Mouse (Mus musculus): ENCODE results near the gene Taf6.

The Taf6 gene

DNA sequence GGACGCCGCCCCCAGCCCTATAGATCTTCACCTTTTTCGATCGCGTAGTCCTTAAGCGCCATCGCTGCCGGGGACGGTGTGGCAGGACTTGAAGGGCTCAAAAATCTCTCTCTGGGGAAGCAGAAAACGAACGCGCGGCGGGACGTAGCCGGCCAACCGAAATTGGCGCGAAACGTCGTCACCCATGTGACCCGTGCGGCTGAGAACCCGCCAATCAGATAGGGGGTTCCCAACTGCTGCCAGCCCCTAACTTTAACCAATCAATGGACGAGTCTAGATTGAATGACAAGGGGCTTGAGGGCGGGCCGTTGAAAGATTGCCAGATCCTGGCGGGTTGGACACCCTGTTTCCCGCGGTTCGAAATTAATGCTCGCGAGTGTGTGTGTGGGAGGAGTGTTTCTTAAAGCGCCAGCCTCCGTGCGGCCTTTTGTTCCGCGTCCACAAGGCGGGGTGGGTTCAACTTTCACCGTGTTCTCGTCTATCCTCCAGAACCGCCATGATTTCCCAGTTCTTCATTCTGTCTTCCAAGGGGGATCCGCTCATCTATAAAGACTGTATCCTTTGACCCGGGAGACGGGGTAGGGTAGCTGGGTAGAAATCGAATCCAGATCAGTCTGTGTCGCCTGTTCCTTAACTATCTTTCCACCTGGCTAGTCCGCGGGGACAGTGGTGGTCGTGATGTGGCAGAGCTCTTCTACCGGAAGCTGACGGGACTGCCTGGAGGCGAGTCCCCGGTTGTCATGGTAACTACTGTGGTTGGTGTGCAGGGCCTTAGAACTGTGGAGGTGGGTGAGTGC is 15.4 kb downstream of the Taf6 start, which contains the start of the genes Ap4m1 and Mcm7:
Gene Ap4m1 (plus strand): TSS at position 308 of the 797 bp plus-strand sequence.
Gene Mcm7 (minus strand): TSS at position 728 of the 797 bp plus-strand sequence.
- DNase-seq (ENCODE audit: low spot score), result peak; percentile 98

DNA sequence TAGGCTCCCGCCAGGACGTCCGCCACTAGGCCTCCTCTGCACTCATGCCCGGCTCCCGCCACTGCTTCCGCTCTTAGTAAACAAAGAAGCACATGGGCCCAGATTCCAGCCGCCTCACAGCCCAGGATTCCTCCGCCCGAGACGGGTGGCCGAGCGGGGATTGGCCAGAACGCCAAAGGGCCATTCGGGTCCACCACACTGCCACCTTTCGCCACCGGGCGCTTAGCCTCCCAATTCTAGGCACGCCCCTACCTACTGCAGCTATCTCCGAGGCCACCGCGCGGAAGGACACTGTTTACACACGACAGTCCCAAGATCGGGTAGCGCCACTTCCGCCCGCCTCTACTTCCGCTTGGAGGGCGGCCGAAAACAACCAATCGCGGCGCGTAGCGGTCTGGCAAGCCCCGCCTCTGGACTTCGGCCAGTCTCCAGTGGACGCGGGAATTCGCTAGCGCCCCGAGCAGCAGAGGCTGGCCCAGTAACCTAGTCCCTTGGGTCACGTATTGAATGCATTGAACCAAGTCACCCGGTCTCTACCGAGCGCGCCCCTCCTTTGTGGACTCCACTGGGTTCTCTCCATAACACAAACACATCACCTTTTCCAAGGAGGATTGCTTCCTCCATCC is 16.2 kb downstream of the Taf6 start:
- DNase-seq (ENCODE audit: low spot score), result peak; percentile 97

DNA sequence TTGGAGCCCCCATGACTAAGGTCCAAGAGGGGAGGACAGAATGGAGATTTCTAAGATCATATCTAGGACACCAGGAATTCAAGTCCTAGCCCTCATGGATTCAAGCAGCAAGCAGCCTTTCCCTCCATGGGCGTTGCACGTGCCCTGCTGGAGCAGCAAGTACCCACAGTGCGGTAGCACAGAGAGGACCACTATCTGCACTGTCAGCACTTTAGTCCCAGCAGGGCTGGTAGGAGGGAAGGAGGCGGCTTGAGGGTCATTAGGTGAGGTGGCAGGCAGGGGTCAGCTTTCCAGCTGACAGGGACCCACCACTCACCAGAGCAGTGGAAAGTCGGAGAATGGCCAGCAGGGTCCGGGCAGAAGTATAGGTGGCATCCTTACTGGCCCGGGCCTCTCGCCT is 21.7 kb downstream of the Taf6 start:
- DNase-seq (ENCODE audit: low spot score), result no peak

DNA sequence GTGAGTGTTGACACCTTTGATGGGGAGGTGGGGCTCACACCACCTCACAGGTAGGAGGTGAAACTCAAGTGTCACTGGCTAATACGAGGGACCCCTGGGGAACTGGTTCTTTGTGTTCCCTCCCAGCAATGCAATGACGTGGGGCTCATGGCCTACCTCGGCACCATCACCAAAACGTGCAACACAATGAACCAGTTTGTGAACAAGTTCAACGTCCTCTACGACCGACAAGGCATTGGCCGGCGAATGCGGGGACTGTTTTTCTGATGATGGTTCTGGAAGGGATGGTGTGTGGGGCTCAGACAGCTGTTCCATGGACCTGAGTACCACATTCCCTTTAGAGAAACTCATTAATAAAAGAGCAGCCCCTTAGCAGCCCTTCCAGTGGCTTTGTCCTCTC is 23.6 kb downstream of the Taf6 start:
- DNase-seq (ENCODE audit: low spot score), result no peak

DNA sequence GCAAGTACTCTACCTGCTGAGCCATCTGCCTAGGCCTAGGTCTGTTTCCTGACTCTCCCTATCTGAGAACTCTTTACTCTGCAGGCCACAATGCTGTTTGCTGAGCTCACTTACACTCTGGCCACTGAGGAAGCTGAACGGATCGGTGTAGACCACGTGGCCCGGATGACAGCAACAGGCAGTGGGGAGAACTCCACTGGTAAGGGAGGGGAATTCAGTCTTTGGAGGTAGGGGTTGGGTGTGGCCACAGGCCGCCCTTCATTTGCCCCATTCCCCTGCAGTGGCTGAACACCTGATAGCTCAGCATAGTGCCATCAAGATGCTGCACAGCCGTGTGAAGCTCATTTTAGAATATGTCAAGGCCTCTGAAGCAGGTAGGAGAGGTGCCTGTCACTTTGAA is 24.2 kb downstream of the Taf6 start:
- no peak for DNase-seq (ENCODE audit: low spot score)

DNA sequence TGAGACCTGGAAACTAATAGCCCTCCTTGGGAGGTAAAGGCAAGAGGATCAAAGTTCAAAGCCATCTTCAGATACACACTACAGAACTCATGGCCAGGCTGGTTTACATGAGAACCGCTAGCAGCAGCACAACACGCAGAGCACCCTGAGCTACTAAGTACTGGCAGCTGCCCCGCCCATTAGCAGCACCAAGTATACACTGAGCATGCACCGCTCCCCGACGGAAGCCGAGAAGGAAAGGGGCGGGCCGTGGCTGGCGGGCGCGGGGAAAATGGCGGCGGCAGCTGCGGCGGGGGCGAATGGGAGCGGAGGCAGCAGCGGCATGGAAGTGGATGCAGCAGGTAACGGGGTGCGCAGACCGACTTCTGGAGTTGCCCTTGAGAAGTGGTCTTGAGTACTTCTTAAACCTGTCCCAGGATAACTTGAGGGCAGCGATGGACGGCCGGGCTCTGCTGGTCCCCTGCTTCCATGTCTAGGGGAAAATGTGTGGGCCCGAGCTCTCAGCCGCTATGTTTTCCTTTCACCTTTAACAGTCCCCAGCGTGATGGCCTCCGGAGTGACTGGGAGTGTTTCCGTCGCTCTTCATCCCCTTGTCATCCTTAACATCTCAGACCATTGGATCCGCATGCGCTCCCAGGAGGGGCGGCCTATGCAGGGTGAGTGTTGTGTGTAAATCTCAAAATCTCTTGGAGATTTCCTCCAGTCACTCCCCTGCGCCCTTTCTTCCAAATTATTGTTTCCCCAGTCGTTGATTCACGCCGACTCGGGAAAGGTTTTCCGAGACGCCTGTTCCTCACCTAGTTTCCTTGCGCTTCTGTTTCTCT is 26.2 kb downstream of the Taf6 start, which contains the start of gene Cops6:
Gene Cops6 (plus strand): TSS at position 230 of the 824 bp plus-strand sequence.
- DNase-seq (ENCODE audit: low spot score), result peak; percentile 94

DNA sequence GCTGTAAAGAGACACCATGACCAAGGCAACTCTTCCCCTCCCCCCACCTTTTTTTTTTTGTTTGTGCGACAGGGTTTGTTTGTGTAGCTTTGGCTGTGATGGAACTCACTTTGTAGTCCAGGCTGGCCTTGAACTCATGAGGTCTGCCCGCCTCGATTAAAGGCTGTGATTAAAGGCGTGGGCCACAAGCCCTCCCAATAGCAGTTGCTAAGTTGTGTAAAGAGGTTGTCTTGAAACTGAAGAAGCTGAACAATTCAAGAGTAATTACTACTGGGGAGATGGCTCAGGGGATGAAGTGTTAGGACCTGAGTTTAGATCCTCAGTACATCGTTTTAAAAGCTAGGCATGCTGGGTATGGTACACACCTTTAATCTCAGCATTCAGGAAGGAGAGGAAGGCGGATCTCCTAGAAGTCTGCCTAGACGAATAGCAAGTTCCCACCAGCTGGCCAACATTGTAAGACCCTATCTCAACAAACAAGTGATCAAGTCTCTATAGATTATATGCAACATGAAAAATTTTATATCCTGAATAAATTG is 27.0 kb downstream of the Taf6 start:
- DNase-seq (ENCODE audit: low spot score), result no peak

DNA sequence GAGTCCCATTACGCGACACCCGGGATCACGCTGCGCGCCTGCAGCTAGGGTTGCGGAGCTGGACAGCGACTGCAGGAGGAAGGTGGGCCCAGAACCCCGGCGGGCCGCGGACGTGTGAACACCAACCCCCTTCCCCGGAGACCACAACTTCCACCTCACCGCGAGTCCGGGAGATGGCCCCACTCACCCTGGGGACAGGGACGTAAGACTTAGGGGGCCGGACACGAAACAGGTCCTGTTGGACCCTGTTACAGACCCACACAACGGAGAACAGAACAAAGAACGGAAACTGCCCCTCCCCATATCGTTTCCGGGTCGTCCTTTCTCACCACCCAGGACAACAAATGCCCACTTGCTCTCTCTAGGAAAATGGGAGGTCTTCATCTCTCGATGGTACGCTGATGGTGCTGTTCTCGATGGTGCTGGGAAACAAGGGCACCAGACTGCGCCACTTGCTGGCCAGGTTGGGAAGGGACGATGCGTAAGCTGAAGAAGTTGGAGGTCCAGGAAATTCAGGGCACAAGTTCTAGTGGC is 31.7 kb downstream of the Taf6 start, which contains the start of gene Zfp113:
Gene Zfp113 (minus strand): TSS at position 302 of the 534 bp plus-strand sequence.
- DNase-seq (ENCODE audit: low spot score), result peak; percentile 87

DNA sequence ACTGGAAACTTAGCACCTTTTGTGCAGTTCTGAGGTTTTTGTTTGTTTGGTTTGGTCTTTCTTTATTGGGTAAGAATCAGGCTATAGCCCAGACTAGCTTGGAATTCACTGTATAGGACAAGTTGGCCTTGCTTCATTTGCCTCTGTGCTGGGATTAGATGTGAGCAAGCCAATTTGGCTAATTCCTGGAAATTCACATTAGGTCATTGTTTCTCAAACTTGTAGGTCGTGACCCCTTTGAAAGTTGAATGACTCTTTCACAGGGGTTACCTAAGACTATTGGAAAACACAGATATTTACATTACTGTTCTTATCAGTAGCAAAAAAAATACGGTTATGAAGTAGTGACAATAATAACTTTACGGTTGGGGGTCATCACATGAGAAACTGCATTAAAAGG is 32.9 kb downstream of the Taf6 start:
- no peak for DNase-seq (ENCODE audit: low spot score)

DNA sequence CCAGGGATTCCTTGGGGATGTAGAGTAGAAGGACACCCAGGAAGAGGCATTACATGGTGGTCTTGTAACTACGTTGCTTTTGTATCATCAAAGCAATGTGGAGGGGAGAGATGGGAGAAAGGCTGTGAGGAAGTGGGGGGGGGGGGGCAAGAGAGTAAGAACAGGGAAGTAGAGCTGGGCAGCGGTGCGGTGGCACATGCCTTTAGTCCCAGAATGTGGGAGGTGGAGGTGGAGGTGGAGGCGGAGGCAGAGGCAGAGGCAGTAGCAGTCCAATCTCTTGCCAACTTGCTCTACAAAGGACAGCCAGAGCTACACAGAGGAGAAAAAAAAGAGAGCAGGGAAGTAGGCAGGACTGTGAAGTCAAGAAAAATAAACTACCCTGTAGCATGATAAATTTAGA is 48.7 kb downstream of the Taf6 start:
- DNase-seq (ENCODE audit: low spot score), result no peak

DNA sequence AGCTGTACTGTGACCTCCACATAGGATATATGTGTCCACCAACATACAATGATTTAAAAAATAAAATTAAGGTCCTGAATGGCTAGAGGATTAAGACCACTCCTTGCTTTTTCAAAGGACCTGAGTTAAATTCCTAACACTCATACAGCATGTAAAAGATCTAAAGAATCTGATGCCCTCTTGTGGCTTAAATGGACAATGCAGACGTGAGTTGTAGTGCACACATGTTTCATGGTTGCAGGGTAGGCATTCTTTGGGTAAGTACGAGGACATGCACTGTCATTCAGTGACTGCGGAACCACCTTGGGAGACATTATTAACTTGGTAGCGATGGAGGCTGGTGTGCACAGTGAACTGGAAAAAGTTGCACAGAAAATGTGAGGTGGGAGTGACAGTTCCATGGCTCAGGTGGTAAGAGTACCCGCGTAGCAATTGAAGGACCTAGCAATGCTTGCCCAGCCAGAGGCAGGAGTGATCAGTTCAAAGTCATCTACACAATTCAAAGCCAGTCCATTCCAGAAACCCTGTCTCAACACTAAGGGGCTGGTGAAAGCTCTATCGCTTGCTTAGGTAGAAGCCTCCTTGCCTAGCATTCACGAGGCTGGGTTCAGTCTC is 49.2 kb downstream of the Taf6 start:
- DNase-seq (ENCODE audit: low spot score), result no peak

DNA sequence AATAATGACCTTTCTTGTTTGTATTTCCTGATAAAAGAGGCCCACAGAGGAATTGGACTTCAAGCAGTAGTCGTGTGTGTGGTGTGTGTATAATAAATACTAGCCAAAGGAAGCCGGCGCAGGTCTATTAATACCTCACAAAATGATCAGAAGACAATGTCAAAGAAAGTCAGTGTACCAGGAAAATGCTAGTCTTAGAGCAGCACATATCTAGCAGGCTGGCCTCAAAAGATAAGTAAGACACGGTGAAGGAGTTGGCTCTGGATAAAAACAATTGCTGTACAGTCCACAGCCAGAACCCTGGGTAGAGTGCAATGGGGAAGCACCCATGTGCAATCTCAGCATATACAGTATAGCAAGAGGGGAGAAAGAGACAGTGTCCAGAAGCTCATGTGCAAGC is 50.0 kb downstream of the Taf6 start:
- DNase-seq (ENCODE audit: low spot score), result no peak

DNA sequence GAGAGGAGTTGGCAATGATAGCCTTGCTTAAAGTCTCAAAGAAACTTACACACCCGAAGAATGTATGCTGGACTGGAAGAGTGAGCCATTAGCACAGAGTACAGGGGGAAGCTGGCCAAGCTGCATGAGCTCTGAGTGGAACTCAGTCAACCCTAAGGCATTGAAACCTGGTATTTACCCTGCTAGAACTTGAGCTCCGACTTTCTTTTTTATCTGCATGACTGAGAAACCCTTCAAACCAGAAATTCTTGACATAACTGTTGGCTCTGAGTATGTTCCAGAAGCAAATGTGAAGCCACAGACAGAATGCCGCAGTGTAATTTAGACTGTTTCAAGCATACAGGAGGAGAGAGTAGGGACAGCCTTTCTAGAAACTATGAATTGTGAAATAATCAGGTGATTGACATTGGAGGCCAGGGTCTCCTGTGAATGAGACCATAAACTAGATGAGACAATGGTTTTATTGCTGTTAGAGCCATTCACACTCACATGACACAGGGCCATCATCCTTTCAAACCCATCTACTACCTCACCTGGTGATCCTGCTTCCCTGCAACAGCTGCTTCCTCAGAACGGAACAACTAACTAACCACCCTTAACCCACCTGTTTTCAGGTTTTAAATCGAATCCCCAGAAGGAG is 54.7 kb downstream of the Taf6 start:
- DNase-seq (ENCODE audit: low spot score), result no peak

Measured in urinary bladder, postnatal 14 days (tissue).